Mouse (Mus musculus): ENCODE measurements at regions not wholly inside any gene's neighbourhood (a gene's known extent, or its start where the extent isn't known, plus 50 kb on each side); places are given as distances from the start of the nearest gene placed in this dataset.
"Not testable (repeated sequence)": the region's sequence is repeated elsewhere in the genome, so short reads cannot be mapped to it uniquely, and the experiment has no call there.

GRCm38 (mm10) chr12:23325756-23326155 lies 454.3 kb downstream of the Gm10330 start:
- not testable (repeated sequence) for H3K4me2 ChIP-seq (replicated peaks); H3K4me1 ChIP-seq; H3K4me3 ChIP-seq; H3K36me3 ChIP-seq; ATAC-seq (ENCODE audit: low FRiP score, low read depth); H3K9ac ChIP-seq (replicated peaks); H3K27me3 ChIP-seq; H3K27ac ChIP-seq (replicated peaks); H3K9me3 ChIP-seq
- WGBS, result 55% methylated on average over 2 of the region's 2 CpGs

GRCm38 (mm10) chr12:23315186-23315585 lies 464.9 kb downstream of the Gm10330 start:
- not testable (repeated sequence) for H3K36me3 ChIP-seq; H3K9me3 ChIP-seq; H3K27me3 ChIP-seq; H3K4me1 ChIP-seq; ATAC-seq (ENCODE audit: low FRiP score, low read depth); H3K27ac ChIP-seq (replicated peaks); H3K9ac ChIP-seq (replicated peaks)
- H3K4me3 ChIP-seq, result peak overlapping the region; percentile 37
- 2% methylated on average over 26 of the region's 38 CpGs for WGBS
- peak overlapping the region; percentile 40 for H3K4me2 ChIP-seq (replicated peaks)
